Mouse (Mus musculus) mature B cell (primary cell): ENCODE data around the gene Ropn1l.

Experiments
- in situ Hi-C: fragments of 300-500 bp; cut with MboI; formaldehyde crosslinking; loops from 2 replicates; pipeline ENCODE4 v1.14.3; 2019

The Ropn1l gene

DNA sequence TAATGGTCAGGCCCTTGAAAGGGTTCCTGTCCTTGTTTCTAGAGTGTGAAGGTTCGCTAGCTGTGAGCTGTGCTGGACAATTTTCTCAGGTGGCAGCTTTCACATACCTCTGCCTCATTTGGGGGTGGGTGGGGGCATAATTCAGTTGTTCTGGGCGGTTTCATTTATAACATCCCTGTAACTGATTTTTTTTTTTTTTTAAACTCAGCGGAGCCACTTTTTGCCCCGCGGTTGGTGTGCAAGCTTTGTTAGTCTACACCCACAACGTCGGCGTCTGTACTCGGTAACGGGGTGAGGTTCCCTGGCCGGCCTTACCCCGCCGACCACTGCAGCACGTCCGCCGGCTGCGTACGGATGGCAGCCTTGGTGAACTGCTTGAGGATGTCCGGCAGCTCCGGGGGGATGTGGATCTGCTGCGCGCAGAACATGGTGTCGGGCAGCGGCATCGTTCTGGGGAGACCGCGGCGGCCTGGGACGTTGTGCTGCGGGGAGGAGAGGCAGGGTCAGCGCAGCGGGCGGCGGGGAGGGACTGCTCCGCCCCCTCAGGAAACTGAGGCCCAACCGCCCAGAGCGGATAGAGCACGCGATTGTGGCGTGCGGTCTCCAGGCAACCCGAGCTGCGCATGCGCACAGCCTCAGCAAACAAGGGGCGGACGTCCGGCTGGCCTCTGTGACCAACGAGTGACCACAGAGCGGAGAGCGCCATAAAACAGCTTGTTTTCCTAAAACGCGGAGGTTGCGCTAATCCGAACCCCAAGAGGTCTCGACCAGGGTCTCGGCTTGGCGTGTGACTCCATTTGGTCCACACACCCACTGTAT, at the start of gene Ropn1l:
TSS of gene Ropn1l (minus strand) at position 640 of the 819 bp plus-strand sequence.
- in situ Hi-C loops: no loop called here

DNA sequence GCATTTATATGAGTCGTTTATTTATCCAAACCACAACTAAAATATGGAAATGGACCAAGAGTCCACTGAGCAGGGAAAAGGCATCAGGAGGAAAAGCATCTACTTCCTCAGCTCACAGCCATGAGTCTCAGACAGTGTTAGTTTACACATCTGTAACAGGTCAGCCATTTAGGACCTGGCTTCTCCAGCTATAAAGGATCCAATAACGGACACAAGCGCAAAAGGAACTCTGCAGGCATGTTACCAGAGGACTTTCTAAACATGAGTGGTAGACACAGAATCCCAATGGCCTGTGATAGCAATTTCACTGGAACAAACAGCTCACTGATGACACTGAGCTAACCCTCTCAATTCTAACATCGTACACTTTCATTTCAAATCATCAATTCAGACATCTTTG, 49.5 kb upstream of the Ropn1l start:
- in situ Hi-C loops: no loop called here

DNA sequence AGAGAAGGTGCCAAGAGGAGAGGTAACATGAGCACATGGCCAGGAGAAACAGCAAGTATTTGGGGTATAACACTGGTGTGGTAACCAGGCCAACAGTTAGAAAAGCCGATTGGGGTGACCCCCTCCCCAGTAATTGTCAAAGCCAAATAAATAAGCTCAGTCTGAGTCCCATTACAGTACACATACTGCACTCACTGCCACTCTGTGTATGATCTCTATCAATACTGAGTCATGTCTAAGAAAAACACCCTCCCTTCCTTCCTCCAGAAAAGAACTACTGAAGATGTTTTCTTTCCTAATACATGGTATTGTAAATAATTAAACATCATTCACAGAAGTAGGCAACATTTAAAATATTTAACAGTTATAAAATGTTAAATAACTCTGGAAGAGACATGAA, 48.8 kb upstream of the Ropn1l start:
- in situ Hi-C loops: no loop called here

DNA sequence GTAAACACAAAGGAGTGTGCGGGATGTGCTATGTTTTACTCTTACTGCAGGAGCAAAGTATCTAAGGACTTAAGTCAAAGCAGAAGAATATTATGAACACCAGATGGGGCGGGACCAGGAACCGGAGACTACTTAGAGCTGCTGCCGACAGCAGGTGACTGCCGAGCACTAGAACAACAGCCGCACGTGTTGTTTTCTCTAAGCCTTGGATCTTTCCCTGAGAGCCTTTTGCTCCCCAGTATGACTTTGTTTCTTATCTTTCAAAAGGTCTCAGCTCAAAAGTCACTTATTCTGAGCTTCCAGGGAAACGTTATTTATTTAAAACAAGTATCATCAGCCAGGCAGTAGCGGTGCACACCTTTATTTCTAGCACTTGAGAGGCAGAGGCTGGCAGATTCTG, 41.3 kb upstream of the Ropn1l start:
- in situ Hi-C loops: no loop called here

DNA sequence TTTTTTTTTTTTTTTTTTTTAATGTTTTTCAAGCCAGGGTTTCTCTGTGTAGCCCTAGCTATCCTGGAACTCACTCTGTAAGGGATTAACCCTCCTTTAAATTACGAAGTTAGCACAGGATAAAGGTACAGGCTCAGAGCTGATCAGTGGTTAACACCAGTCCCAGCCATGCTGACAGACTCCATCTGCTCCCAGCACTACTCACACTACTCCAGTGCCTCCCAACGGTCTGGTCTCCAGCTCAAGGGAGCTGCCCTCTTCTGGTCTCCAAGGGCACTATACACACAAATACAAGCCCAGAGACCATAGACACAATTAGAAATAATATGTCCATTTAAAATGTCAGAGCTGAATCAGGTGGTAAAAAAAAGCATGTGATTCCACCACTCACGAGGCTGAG, 40.8 kb upstream of the Ropn1l start:
- in situ Hi-C loops: no loop called here

DNA sequence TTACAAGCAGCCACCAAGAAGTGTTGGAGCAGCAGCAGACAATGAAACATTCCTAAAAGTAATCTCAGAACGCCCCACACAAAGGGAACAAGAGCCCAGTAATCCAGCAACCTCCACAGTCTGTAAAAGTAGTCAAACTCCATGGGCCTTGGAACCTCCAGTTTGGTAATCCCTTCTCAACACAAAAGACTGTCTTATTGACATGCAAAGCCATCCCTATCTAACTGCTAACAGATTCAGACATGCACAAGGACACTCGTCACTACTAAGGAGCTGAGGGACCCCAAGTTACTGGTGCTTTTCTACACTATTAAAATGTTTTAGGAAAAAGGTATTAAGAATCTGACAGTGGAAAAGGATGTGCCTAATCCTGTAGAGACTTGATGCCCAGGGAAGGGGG, 33.9 kb upstream of the Ropn1l start:
- in situ Hi-C loops: no loop called here

DNA sequence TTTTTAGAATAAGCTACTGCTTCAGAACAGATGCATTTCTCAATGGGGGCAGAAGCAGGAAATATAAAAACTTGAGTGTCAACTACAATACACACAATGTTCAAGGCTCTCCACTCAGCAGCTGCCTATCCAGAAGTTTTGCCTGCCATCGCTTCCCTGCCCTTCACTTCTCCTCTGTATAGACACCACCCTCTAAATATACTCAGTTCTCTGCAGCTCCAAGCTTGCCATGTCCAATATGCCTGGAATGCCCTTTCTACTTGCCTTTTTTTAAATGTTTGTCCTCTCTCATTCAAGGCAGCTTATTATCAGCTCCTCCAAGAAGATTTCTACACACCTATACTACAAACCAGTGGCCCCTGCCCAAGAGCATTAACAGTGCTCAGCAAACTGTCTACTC, 23.1 kb upstream of the Ropn1l start:
- in situ Hi-C loops: no loop called here

DNA sequence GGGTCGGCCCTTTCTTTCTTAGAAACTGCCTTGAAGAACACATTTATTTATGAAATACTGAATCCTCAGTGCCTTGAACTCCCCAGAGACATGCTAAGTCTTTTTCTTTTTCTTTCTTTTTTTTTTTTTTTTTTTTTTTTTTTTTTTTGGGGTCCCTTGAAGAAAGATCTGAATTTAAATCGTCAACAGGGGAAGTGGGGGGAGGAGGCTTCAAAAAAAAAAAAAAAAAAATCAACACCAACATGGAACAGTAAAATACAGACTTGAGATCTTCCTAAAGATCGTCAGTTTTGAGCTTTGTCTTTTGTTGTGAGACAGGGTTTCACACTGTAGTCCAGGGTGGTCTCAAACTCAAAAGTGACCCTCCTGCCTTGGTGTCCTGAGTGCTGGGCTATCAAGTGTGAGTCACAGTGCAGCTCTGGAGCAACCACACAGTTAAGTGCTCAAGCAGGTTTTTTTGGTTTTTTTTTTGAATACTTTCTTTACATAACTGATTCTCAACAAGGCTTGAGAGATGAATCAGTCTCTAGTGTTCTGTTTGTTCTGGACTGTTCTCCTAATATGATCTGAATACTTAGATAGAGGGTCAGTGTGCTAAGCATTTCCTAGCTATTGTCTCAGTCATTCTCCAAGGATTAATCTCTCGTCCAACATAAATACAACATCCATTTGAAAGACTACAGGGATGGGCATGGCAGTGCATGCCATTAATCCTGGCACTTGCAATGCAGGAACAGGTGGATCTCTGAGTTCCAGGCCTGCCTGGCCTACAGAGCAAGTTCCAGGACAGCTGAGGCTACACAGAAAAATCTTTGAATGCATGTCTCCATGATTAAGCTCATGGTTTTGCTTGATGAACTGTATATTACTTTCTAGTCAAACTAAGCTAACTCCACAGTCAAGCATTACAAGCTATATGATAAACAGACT, 19.4 kb upstream of the Ropn1l start:
- in situ Hi-C loops: no loop called here

DNA sequence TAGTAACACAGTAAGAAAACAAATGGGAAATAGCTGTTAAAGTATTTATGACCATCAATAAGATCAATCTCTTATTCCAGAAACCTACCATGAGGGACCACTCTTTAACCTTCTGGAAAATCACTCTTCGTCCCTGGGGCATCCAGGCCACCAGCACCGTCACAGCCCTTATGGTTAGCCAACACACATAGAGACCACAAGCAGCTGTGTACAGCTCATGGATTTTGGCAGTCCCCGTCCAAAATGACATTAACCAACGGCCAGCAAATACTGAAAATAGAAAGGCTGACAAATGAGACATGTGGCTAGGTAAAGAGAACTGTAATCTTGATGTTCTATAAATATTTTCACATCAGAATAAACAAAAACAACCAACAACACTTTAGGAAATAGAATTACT, 18.0 kb upstream of the Ropn1l start:
- in situ Hi-C loops: no loop called here

DNA sequence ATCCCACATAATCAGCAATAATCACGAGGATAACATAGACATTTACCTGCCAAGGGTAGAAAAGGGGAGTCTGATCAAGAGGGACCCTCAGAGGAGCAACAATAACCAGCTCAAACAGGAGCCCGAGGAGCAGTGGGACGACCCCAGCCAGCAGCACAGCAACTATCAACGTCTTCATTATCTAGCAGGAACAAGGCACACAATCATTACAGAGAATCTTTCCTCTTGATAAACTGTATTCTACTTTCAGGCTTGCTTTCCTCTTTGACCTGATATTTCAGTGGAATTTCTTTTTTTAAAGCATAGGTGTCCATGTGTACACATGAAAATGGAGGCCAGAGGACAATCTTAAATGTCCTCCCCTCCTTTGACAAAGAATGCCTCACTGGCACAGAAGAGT, 16.0 kb upstream of the Ropn1l start:
- in situ Hi-C loops: no loop called here

DNA sequence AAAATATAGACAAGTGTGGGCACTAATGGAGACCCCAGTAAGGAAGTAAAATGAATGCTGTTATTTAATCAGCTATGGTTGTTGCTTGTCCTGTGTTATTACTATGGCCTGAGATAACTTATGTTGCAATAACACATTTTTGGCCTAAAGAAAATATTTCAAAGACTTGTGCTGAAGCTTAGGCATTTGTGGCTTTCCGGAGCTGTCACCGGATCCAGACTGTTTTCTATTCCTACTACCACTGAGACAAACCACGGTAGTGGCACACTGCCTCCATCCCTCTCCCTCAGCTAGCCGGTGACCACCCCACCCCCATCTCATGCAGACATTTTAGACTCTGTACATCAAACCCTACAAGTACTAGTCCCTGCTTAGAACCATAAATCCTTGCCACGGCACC, 15.3 kb upstream of the Ropn1l start:
- in situ Hi-C loops: no loop called here

DNA sequence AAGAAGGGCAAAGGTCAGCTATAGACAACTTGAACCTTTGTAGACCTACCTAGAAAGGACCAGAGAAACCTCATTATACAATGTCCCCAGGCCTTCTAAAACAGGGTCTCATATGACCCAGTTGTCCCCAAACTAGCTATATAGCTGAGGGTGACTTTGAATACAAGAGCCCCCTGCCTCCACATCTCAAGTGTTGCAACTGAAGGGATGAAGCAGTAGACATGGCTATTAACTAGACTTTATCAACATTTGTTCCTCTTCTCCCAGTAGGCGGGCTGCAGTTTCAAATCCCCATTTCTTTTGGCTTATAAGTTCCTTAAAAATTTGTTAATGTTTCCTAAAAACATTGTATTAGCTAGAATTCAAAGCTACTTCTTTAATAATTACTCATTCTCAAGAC, 13.2 kb upstream of the Ropn1l start:
- in situ Hi-C loops: no loop called here

DNA sequence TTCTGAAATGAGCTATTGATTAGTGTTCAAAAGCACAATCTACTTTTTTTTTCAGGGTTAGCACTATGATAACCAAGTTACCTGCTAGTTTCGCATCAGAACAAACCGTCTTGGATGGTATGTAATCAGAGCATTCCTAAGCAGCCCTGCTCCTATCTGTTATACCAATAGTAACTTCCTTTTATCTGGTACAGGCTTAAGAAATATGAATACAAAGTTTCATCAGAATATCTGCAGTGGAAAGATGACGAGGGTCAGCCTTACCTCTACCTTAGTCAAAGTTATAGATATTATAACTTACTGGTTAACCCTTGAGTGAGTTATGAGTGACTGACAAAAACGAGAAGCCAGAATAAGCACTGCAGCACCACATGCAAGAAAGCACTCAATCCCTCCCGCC, 12.8 kb upstream of the Ropn1l start:
- in situ Hi-C loops: no loop called here

DNA sequence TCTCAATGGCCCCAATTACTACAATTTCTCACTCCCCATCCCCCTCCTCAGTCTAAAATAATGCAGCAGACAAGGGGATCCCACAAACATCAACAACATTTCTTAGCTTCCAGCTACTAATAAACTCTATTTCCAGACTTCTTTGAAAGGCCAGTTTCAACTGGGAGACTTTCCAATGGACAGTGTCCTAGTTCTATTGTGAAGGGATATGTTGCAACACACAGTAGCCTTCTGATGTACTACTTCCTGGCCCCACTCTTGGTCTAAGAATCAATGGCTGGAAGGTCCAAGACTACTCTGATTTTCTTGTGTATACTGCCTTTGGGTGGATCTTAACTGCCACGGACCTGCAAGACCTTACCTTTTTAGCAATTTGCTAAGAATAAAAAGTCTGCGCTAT, 12.3 kb upstream of the Ropn1l start:
- in situ Hi-C loops: no loop called here

DNA sequence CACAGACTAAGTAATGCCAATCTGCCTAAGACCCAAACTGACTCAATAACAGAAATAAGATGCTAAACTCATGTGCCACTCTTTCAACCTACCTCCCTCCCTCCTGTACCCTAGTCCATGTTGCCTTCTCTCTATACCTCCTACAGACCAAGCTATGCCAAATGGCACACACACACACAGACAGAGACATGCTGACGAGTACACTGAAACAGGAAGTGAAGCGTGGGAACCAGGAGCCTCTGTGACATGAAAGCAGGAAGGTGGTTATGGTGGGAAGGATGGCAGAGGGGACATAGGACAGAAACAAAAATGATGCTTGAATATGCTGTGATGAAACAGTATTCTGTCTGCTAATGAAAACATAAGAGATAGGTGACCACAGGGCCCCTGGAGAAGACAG, 7.0 kb upstream of the Ropn1l start:
- in situ Hi-C loops: no loop called here

DNA sequence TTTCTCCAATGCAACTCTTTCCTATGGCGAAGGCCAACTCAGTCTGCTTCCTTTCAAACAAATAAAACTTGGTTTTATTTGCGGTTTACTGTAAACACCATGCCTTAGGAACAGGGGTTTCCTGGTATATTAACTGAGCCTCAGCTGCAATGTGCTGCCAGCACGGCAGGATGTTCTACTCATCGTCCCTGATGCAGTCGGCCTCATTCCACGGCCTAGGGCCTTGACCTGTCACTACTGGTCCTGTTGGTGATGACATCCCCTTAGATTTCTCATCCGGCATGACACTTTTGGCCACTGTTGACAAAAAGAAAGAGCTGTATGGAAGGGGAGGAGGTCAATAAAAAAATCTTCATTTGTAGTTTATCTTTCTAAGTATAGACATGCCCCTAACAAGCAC, 4.5 kb upstream of the Ropn1l start:
- in situ Hi-C loops: no loop called here

DNA sequence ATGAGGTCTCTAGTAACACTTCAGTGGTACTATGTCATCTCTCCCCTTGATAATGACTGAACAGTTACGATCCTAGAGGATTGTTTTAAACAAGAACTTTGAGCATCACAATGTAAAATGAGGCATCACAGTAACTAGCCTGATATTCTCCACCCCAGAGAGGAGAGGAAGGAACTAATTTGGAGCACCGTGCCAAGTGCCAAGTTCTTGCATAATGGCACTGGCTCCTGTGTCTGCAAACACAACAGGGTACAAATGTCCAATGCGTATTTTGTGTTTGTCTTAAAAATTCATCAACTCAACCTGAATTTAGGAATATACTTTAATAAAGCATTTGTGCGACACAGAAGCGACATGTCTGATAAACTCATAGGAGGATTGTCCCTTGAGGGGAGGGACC, 2.8 kb upstream of the Ropn1l start:
- in situ Hi-C loops: no loop called here

DNA sequence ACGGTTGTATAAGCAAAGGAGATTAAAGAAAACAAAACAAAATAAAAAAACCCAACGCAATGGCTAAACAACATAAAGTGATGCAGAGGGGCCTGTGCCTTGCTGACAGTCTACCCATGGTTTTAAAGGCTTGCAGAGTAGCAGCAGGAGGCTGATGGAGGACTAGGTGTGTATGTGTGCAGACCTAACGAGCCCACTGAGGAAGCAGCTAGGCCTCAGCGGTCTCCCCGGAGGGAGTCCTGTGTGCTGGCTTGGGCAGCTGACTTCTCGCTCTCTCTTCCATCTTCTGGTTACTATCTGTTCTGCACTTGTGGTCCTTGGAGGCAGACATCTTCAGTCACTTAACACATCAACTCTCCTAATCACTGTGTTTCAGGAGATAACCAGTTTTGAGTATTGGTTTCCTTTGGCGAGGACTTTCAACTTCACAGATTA, 1.3 kb upstream of the Ropn1l start:
- in situ Hi-C loops: no loop called here

DNA sequence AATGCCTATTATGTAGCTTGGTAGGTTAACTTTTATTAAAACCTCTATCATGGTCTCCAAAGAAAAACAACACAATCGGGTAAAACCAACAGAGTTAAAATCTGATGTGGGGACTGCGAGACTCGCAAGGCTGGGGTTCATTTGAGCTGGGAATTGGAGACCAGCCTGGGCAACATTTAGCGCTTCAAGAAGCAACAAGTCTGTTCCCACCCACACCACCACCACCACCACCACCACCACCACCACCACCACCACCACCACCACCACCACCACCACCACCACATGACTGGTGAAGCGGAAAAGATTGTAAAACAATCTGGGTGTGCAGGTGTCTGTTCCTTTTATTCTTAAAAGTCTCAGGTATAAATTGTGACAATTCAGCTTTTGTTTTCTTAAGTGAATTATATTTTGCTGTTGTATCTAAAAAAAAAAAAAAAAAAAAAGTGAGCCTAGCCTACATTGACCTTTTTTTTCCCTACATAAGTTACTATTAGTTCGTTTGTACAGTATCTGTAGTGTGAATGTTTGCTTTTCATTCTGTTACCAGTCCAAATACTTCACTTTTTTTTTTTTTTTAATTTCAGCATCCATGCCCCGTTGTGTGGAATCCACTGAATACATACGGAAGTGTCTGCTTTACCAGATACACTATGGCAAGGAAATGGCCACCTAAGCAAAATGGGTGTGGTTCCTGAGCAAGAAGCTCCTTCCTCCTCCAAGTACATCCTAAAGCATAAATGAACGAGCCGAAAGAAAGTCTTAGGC, 741 bp upstream of the Ropn1l start:
- in situ Hi-C loops: no loop called here

DNA sequence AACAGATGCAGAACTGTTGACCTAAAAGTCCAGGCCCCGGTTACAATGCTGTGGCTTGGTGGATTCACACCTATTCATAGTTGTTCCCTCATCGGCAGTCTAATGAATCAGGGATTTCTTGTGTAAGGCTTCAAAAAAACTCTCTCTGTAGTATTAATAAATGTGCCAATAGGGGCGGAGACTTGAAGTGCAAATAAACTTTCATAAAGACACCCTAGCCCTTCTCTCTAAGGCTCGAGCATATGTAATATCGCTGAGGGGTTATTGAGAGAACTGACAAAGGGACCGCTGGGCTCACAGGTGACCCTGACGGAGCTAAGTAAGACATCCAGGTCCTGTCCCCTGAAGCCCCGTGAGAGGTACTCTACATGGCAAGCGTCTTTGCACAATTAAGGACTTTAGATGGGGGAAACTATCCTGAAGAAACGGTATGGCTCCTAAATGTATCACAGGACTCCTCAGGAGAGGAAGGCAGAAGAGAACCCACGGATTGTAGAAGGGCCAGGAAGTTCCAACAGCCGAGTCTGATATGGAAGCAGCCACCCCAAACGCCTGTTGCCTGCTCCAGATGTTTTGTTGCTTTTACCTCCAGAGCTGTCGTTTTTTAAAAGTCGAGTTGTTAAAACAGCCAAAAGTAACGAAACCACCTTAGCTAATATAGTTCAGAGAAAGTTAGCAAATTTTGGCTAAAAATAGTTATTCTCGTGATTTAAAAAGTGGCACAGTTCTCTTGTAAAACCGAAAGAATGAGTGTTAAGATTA, 1.0 kb downstream of the Ropn1l start:
- in situ Hi-C loops: no loop called here

DNA sequence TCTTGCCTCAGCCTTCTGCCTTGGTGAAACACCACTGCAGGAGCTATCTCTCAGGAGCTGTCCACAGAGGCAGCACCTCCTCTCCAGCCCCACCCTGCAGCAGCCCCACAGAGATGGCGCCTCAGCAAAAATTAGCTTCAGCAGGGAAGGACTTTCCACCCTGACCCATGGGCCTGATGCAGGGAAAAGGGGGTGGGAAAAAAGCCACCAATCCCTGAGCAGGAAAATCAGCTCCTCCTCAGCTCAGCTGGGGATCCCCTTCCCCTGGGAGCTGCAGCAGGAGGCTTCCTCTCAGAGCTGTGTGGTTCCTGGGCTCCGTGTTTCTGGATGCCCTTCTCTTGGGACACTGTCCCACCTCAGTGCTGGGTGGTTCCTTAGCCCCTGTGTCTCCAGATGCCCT, 3.8 kb downstream of the Ropn1l start:
- in situ Hi-C loops: no loop called here

DNA sequence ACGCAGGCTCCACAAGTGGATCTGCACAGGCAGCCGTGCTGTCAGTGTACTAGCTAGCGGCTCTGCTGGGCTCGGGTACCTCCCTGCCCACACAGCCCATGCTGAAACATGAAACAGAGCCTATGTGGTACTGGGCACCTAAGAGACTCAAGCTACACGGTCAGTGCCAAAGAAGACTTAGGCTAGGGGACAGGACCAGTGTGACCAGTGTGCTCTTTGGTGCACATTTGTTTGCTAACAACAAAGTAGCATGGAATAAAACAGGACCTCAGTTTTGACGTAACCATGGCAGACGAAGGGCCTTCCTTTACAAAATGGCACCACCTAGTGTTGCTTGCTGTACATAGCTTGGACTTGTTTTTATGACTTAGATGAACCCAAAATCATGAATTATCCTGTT, 6.4 kb downstream of the Ropn1l start:
- in situ Hi-C loops: no loop called here
